Mouse (Mus musculus): Measurements from ENCODE around the gene Tas2r131. TPM values are rescaled to one million over a fixed set of nuclear protein-coding genes. Genes with fewer than 3 reads are reported as not detected.
"Not testable (repeated sequence)": the region's sequence is repeated elsewhere in the genome, so short reads cannot be mapped to it uniquely, and the experiment has no call there.

Gene Tas2r131
- polyA plus RNA-seq (2012; ENCODE audit: insufficient read depth, insufficient read length, low replicate concordance, missing spikeins): not detected in 2 replicates

GRCm38 (mm10) chr6:132957819-132958218 lies at the start of gene Tas2r131:
TSS of gene Tas2r131 (minus strand) at chr6:132957919.
- TF ChIP-seq CTCF (IDR thresholded peaks at IDR 0.05; ENCODE audit: insufficient read depth, low read depth, low read length) (no peak), POLR2A (IDR thresholded peaks at IDR 0.05; ENCODE audit: insufficient read depth, low read depth, low read length) (no peak)
- 67% methylated on average over 1 of the region's 1 CpGs for WGBS
- H3K27ac ChIP-seq (ENCODE audit: insufficient read depth, low read depth, low read length): no peak within 1 kb of the TSS
- no peaks in the 10 kb centered on the region for H3K4me1 ChIP-seq (ENCODE audit: control insufficient read depth, insufficient read depth, low read length)
- H3K4me3 ChIP-seq (ENCODE audit: insufficient read depth, low read depth, low read length): no peak within 1 kb of the TSS

GRCm38 (mm10) chr6:132980865-132981264 lies 23.1 kb upstream of the Tas2r131 start, which contains the start of gene Tas2r109:
TSS of gene Tas2r109 (minus strand) at chr6:132980965.
- TF ChIP-seq POLR2A (IDR thresholded peaks at IDR 0.05; ENCODE audit: insufficient read depth, low read depth, low read length) (no peak), CTCF (IDR thresholded peaks at IDR 0.05; ENCODE audit: insufficient read depth, low read depth, low read length) (no peak)
- no peak within 1 kb of the TSS for H3K27ac ChIP-seq (ENCODE audit: insufficient read depth, low read depth, low read length)
- 71% methylated on average over 2 of the region's 2 CpGs for WGBS
- no peaks in the 10 kb centered on the region for H3K4me1 ChIP-seq (ENCODE audit: control insufficient read depth, insufficient read depth, low read length)
- H3K4me3 ChIP-seq (ENCODE audit: insufficient read depth, low read depth, low read length): no peak within 1 kb of the TSS

- 81% methylated on average over 2 of the region's 2 CpGs for WGBS
- no peak for TF ChIP-seq CTCF (IDR thresholded peaks at IDR 0.05; ENCODE audit: insufficient read depth, low read depth, low read length)
- TF ChIP-seq POLR2A (IDR thresholded peaks at IDR 0.05; ENCODE audit: insufficient read depth, low read depth, low read length): no peak
- Histone ChIP-seq H3K27ac (ENCODE audit: insufficient read depth, low read depth, low read length) (no peak within 1 kb of the TSS), H3K4me3 (ENCODE audit: insufficient read depth, low read depth, low read length) (no peak within 1 kb of the TSS), H3K4me1 (ENCODE audit: control insufficient read depth, insufficient read depth, low read length) (no peaks in the 10 kb centered on the region)
Observed at GRCm38 (mm10) chr6:132950802-132951201, 6.9 kb downstream of the Tas2r131 start, which contains the start of gene Tas2r129. TSS of gene Tas2r129 (plus strand) at chr6:132951102.

GRCm38 (mm10) chr6:132941376-132941775 lies 16.3 kb downstream of the Tas2r131 start:
- not testable (repeated sequence) for H3K4me3 ChIP-seq (ENCODE audit: insufficient read depth, low read depth, low read length); H3K4me1 ChIP-seq (ENCODE audit: control insufficient read depth, insufficient read depth, low read length); H3K27ac ChIP-seq (ENCODE audit: insufficient read depth, low read depth, low read length)

- no peaks in the 10 kb centered on the region for H3K4me1 ChIP-seq (ENCODE audit: control insufficient read depth, insufficient read depth, low read length)
- 84% methylated on average over 3 of the region's 3 CpGs for WGBS
- H3K4me3 ChIP-seq (ENCODE audit: insufficient read depth, low read depth, low read length): no peak within 1 kb of the TSS
- TF ChIP-seq CTCF (IDR thresholded peaks at IDR 0.05; ENCODE audit: insufficient read depth, low read depth, low read length) (no peak), POLR2A (IDR thresholded peaks at IDR 0.05; ENCODE audit: insufficient read depth, low read depth, low read length) (no peak)
- no peak within 1 kb of the TSS for H3K27ac ChIP-seq (ENCODE audit: insufficient read depth, low read depth, low read length)
Observed at GRCm38 (mm10) chr6:132909351-132909750, 48.4 kb downstream of the Tas2r131 start, which contains the start of gene Tas2r125. TSS of gene Tas2r125 (plus strand) at chr6:132909651.

Other genes with a start within 250 kb of the Tas2r131 start
- gene Tas2r122, start 246.0 kb downstream of the Tas2r131 start, polyA plus RNA-seq (2012; ENCODE audit: insufficient read depth, insufficient read length, low replicate concordance, missing spikeins): not detected in 2 replicates
- not detected in 2 replicates for gene Tas2r115, start 219.9 kb downstream of the Tas2r131 start, polyA plus RNA-seq (2012; ENCODE audit: insufficient read depth, insufficient read length, low replicate concordance, missing spikeins)
- not detected in 2 replicates for gene Tas2r124, start 203.2 kb downstream of the Tas2r131 start, polyA plus RNA-seq (2012; ENCODE audit: insufficient read depth, insufficient read length, low replicate concordance, missing spikeins)
- not detected in 2 replicates for gene Tas2r102, start 195.8 kb downstream of the Tas2r131 start, polyA plus RNA-seq (2012; ENCODE audit: insufficient read depth, insufficient read length, low replicate concordance, missing spikeins)
- gene Tas2r136, start 179.8 kb downstream of the Tas2r131 start, polyA plus RNA-seq (2012; ENCODE audit: insufficient read depth, insufficient read length, low replicate concordance, missing spikeins): not detected in 2 replicates
- gene Tas2r117, start 155.1 kb downstream of the Tas2r131 start, polyA plus RNA-seq (2012; ENCODE audit: insufficient read depth, insufficient read length, low replicate concordance, missing spikeins): not detected in 2 replicates
- gene Tas2r123, start 110.8 kb downstream of the Tas2r131 start, polyA plus RNA-seq (2012; ENCODE audit: insufficient read depth, insufficient read length, low replicate concordance, missing spikeins): not detected in 2 replicates
- gene Tas2r116, start 102.5 kb downstream of the Tas2r131 start, polyA plus RNA-seq (2012; ENCODE audit: insufficient read depth, insufficient read length, low replicate concordance, missing spikeins): not detected in 2 replicates
- gene Tas2r110, start 89.9 kb downstream of the Tas2r131 start, polyA plus RNA-seq (2012; ENCODE audit: insufficient read depth, insufficient read length, low replicate concordance, missing spikeins): not detected in 2 replicates
- not detected in 2 replicates for gene Tas2r113, start 64.9 kb downstream of the Tas2r131 start, polyA plus RNA-seq (2012; ENCODE audit: insufficient read depth, insufficient read length, low replicate concordance, missing spikeins)
- not detected in 2 replicates for gene Tas2r125, start 48.3 kb downstream of the Tas2r131 start, polyA plus RNA-seq (2012; ENCODE audit: insufficient read depth, insufficient read length, low replicate concordance, missing spikeins)
- gene Tas2r129, start 6.8 kb downstream of the Tas2r131 start, polyA plus RNA-seq (2012; ENCODE audit: insufficient read depth, insufficient read length, low replicate concordance, missing spikeins): not detected in 2 replicates
- not detected in 2 replicates for gene Tas2r109, start 23.0 kb upstream of the Tas2r131 start, polyA plus RNA-seq (2012; ENCODE audit: insufficient read depth, insufficient read length, low replicate concordance, missing spikeins)
- not detected in 2 replicates for gene Tas2r103, start 79.2 kb upstream of the Tas2r131 start, polyA plus RNA-seq (2012; ENCODE audit: insufficient read depth, insufficient read length, low replicate concordance, missing spikeins)
- not detected in 2 replicates for gene Tas2r140, start 97.9 kb upstream of the Tas2r131 start, polyA plus RNA-seq (2012; ENCODE audit: insufficient read depth, insufficient read length, low replicate concordance, missing spikeins)
- 171 TPM in 1 of 2 replicates, not detected in the other for gene Smim10l1, start 147.0 kb upstream of the Tas2r131 start, polyA plus RNA-seq (2012; ENCODE audit: insufficient read depth, insufficient read length, low replicate concordance, missing spikeins)